Mouse (Mus musculus) embryonic stem cell, embryonic (primary cell): ENCODE data around the gene Shb.

ENCODE experiments used
- CTCF ChIA-PET, 4 experiments: fragments of 300-600 bp in 2 of 4; fragments of 350-600 bp in 2 of 4; sonication (Branson Sonifier 250); formaldehyde crosslinking; loops; one replicate each; lab custom pipeline; 2022; ENCODE audit warnings: inconsistent platforms in 2 of 4; lab: Charles Lee
- POLR2A ChIA-PET, 4 experiments: fragments of 300-600 bp in 2 of 4; fragments of 350-600 bp in 2 of 4; sonication (Branson Sonifier 250); formaldehyde crosslinking; loops; one replicate each; lab custom pipeline; 2022; ENCODE audit warnings: antibody characterized with exemption in 4 of 4, inconsistent platforms in 1 of 4; lab: Charles Lee

Gene Shb

DNA sequence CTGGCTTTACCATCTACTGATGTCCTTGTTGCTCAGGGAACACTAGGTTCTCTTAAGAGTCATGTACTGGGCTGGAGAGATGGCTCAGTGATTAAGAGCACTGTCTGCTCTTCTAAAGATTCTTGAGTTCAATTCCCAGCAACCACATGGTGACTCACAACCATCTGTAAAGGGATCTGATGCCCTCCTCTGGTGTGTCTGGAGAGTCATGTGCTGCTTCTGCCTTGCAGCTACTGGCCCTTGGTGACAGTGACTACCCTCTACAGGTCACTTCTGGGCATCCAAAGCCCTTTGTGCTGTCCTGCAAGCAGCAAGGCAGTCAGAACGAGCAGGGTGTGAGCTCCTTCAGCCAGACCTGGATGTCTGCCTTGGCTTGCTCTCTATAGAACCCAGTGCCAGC, 90.5 kb downstream of the Shb start:
- ChIA-PET POLR2A (interaction anchor here in 2 of 4 experiments (0.5 to 1.1 kb wide), 2 partner anchors 17 to 27 kb away, joined by 3 read pairs; no protein-coding TSS in a partner anchor), CTCF (interaction anchor here in 1 of 4 experiments (0.6 kb wide), 1 partner anchor 599 kb away, joined by 5 read pairs; no protein-coding TSS in a partner anchor)

DNA sequence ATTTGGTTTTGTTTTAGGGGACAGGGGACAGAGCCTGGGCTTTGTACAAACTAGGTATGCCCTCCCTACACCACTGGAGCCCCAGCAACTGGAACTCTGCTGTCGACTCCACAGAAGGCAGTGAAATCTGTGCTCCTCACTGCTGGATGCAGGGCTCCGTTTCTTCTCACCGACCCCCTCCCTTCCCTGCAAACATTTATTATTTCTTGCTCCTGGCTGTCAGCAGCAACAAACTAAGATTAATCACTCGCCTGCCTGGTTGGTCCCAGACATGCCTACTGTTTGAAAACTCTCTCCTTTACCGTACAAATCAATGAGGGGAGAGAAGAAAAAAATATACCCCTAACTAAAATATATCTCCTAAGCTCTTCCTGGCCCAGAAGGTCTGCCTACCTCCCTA, 93.0 kb downstream of the Shb start:
- POLR2A ChIA-PET, result interaction anchor here in 2 of 4 experiments (1.1 to 4.3 kb wide), 5 partner anchors 9 to 107 kb away, joined by 3 to 21 read pairs (median 4); no protein-coding TSS in a partner anchor
- CTCF ChIA-PET, result interaction anchor here in 1 of 4 experiments (2.1 kb wide), 1 partner anchor 12 kb away, joined by 6 read pairs; no protein-coding TSS in a partner anchor

DNA sequence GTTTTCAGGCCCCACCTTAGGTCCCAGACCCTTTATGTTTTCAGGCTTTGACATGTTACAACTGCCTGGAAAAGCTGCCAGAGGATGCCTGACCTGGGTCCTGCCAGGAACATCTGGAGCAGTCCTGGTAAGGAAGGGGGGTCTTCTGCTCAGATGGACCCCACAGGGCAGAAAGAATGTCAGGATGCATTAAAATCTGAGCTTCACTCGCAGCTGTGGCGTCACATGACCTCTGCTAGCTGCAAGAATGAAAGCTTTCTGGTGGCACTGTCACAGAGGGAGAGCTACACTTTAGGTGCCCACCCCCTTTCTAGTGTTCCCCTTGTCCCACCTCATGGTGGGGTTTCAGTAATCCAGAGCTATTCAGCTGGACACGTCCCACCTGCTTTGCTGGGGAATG, 95.3 kb downstream of the Shb start:
- ChIA-PET POLR2A (interaction anchor here in 3 of 4 experiments (0.7 to 4.3 kb wide), 15 partner anchors 10 to 76 kb away, joined by 3 to 21 read pairs (median 3); no protein-coding TSS in a partner anchor), CTCF (interaction anchor here in 2 of 4 experiments (0.7 to 1.4 kb wide), 2 partner anchors 10 to 436 kb away, joined by 3 to 5 read pairs (median 3); no protein-coding TSS in a partner anchor)

DNA sequence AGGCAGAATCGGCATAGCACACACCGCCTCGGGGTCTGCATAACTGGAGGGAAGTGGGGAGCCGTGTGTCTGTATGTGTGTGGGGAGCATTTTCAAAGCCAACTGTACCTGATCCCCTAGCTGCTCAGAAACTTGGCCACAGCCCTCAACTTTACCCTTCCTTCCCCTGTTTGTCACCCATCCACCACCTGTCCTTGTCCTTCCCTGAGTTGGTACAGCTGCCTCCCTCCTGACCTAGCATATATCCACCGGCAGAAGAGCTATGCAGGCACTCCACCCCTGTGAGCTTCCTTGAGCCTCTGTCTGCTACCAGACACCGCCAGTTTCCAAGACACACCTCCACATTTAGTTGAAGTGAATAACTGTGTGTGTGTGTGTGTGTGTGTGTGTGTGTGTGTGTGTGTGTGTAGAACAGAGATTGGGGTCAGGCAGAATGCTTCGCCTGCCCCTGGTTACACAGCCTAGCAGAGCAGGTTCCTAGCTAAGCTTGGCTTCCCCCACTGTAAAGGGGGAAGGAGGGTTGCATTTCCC, 95.8 kb downstream of the Shb start:
- POLR2A ChIA-PET, result interaction anchor here in 3 of 4 experiments (0.6 to 4.3 kb wide), 15 partner anchors 9 to 92 kb away, joined by 3 to 21 read pairs (median 3); no protein-coding TSS in a partner anchor

DNA sequence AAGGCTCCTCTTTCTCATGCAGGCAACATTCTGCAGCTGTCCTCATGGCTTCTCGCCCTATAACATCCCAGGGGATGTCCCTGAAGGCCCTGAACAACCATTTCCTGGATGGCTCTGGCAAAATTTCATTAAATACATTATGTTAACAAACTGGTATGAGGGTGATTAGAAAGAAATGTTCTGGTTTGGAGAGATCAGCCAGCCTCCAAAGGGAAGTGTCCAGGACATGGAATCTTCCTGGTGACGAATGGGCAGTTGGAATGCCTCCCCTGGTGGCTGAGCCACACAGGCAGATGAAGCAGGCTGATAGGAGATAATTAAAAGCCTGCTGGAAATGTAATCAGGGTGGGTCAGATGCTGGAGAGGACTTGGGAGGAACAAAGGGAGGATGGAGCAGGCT, 96.4 kb downstream of the Shb start:
- CTCF ChIA-PET, result interaction anchor here in 3 of 4 experiments (0.6 to 1.4 kb wide), 4 partner anchors 9 to 257 kb away, joined by 3 to 4 read pairs (median 3); no protein-coding TSS in a partner anchor
- POLR2A ChIA-PET, result interaction anchor here in 3 of 4 experiments (0.5 to 4.3 kb wide), 10 partner anchors 9 to 91 kb away, joined by 3 to 21 read pairs (median 4); partner anchors contain the start of gene Slc25a51 (in 1 of the 3)

More for the DNA sequence above, 95.8 kb downstream of the Shb start:
- CTCF ChIA-PET, result interaction anchor here in 3 of 4 experiments (0.6 to 1.4 kb wide), 5 partner anchors 9 to 437 kb away, joined by 3 to 5 read pairs (median 3); no protein-coding TSS in a partner anchor

DNA sequence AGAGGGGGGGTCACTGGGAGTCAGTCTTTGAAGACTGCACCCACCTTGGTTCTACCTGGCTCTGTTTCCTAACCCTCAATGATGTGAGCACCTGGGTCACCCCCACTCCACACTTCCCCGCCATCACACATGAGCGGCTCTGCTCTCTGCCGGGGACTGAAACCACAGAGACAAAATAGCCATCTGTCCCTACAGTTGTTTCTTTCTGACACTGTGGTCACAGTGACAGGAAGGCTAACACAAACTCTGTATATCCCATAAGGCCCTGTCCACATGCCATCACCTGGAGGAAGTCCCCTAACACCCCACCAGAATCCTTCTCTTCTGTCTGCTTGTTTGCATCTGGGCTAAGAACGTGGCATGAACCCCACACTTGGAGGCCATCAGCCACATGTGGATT, 97.6 kb downstream of the Shb start:
- POLR2A ChIA-PET, result interaction anchor here in 1 of 4 experiments (1.6 kb wide), 1 partner anchor 26 kb away, joined by 5 read pairs; the partner anchor contains the start of gene Slc25a51
- CTCF ChIA-PET, result interaction anchor here in 1 of 4 experiments (1.0 kb wide), 1 partner anchor 76 kb away, joined by 8 read pairs; no protein-coding TSS in a partner anchor

DNA sequence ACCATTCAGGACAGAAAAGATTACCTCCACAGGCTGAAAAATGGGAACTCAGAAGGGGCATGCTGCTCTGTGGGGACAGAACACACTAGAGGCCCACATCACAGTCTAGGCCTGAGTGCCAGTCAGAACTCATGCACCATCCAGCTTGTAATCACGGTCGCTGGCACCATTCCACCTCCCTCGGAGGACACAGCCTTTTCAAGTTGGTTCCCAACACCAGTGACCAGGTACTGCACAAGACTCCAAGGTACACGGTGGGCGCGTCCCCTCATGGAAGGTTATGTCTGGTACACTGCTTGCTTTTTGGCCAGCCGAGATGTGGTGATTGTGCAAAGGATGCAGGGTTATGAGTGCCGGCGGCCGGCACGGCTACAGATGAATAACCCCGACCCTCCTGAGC, 98.2 kb downstream of the Shb start:
- CTCF ChIA-PET, result interaction anchor here in 1 of 4 experiments (1.0 kb wide), 1 partner anchor 77 kb away, joined by 8 read pairs; no protein-coding TSS in a partner anchor
- POLR2A ChIA-PET, result interaction anchor here in 1 of 4 experiments (0.7 kb wide), 1 partner anchor 955 kb away, joined by 4 read pairs; no protein-coding TSS in a partner anchor

DNA sequence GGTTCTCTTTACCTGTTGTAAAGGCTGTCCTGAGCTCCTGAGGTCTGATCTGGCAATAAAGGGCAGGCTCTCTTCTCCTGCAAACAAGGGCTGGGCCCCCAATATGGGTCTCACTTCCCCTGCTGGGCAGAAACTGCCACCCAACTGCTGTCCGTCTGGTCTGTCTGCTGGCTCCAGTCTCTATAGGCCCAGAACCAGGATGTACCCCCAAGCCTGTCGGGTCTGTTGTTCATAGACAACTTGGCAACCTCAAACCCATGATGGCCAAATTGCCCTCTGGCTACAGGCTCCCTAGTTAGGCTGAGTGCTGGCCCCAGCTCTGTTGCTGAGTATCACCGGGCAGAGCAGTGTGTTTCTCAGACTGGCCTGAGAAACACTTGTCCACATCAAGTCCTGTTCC, 100.5 kb downstream of the Shb start:
- ChIA-PET POLR2A (no interaction called here), CTCF (no interaction called here)

DNA sequence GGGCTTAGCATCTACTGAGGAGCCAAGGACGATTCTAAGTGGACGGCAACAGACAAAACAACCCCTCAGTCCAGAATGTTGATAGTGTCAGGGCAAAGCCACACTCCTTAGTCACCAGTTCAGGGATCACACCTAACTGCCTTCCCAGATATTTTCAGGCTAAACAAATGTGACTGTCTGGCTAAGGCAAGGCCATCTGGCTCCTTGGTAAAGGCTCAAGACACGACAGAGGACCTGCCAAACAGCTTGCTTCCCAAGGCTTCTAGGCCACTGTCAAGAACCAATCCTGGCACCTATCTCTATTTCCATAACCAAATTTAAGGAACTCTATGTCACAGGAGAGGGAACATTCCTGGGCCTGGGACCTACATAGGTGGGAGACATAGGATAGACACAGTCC, 101.0 kb downstream of the Shb start:
- CTCF ChIA-PET, result no interaction called here
- POLR2A ChIA-PET, result no interaction called here

DNA sequence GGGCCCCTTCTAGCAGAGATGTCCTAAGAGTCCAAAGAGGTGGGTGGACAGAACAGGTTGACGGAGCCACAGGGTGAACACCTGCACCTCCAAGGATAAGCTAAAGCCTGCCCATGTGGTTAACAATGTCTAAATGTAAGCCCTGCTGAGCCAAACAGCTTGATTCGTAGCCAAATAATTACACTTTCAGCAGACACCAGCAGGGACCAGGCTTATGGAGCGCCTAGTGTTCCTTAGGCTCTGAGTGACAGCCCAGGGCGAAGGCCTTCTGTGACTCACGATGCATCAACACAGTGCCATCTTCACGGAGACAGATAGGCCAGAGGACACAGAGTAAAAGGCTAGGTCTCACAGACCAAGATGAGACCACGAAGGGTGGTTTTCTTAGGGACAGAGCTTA, 102.8 kb downstream of the Shb start:
- ChIA-PET CTCF (no interaction called here), POLR2A (interaction anchor here in 2 of 4 experiments (0.5 to 1.8 kb wide), 4 partner anchors 11 to 452 kb away, joined by 3 to 5 read pairs (median 3); no protein-coding TSS in a partner anchor)

DNA sequence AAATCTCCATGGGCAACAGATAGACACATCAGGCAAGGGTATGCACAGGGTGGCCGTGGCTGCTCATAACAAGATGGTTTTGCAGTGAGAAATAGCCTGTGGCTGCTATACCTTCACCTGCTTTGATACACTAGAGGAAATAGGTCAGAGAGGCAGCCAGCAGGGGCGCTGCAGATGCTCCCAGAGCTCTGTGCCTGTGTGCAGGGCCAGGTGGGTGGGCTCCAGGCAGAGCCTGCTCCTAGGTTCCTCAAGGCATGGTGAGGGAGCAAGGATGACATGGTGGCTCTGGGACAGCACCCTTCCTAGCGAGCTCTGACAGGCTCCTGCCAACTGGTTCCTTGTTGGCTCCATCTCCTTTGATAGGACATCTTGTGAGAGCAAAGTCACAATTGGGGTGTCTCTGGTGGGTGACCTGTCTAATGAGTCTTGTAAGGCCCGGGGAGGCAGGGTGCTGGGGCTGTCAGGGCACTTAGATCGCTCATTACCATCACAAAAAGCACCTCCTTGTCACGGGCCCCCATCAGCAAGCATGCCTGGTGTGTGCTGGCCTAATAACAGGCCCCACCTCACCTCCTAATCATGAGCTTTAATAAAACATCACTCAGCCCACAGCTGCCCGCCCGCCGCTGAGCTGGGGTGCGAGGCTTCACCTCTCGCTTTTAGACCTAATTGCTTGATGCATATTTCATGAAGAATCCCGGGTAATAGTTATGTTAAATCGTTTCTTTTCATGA, 105.4 kb downstream of the Shb start:
- CTCF ChIA-PET, result interaction anchor here (0.6 to 2.8 kb wide), 19 partner anchors 8 to 250 kb away, joined by 3 to 17 read pairs (median 4); no protein-coding TSS in a partner anchor
- POLR2A ChIA-PET, result interaction anchor here in 3 of 4 experiments (0.6 to 3.5 kb wide), 24 partner anchors 10 to 540 kb away, joined by 3 to 10 read pairs (median 4); partner anchors contain the start of gene Slc25a51 (in 1 of the 3)

DNA sequence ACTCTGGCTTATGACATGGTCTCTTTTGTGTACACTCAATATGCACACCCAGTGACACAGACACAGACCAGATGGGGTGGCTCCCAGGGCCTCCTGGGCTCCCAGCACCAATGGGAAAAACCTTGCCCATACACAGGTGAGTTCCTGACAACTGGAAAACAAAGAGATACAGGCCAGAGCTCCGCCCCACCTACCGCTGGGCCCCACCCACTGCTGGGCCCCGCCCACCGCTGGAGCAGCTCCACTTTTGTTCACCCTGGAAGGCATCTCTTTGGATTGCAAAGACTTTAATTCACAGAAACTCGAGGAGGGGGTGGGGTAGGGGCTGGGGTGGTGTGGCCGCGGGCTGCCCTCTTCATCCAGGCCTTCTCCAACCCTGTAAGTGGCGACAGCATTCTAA, 108.9 kb downstream of the Shb start:
- CTCF ChIA-PET, result interaction anchor here (0.6 to 1.4 kb wide), 12 partner anchors 68 to 1298 kb away, joined by 3 to 15 read pairs (median 3); no protein-coding TSS in a partner anchor
- POLR2A ChIA-PET, result interaction anchor here in 3 of 4 experiments (0.5 to 3.4 kb wide), 54 partner anchors 14 to 1007 kb away, joined by 3 to 34 read pairs (median 4); partner anchors contain the start of genes Slc25a51 (in 2 of the 3), Polr1e (in 1 of the 3), Shb (in 1 of the 3) and Trmt10b (in 1 of the 3)

DNA sequence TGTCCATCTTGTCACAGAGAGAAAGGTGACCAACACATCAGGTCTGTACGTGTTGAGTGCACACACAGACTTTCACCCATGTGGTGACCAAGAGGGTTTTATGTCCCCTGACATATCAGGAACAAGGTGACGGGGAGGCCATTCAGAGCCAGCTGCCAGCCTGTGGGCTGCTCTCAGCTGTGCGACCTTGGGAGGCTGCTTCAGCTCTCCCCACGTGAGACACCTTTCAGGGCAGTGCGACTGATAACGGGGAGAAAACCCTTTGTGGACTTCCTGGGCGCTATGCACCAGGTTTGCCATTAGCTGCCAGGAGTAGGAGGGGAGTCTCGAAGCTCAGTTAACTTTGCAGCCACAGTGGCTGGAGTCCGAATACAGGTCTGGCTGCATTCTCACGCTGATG, 109.6 kb downstream of the Shb start:
- ChIA-PET POLR2A (interaction anchor here (0.5 to 3.4 kb wide), 19 partner anchors 14 to 1441 kb away, joined by 3 to 34 read pairs (median 5); partner anchors contain the start of gene Slc25a51 (in 2 of the 4)), CTCF (interaction anchor here in 2 of 4 experiments (1.2 to 1.4 kb wide), 2 partner anchors 107 to 348 kb away, joined by 3 to 4 read pairs; no protein-coding TSS in a partner anchor)

DNA sequence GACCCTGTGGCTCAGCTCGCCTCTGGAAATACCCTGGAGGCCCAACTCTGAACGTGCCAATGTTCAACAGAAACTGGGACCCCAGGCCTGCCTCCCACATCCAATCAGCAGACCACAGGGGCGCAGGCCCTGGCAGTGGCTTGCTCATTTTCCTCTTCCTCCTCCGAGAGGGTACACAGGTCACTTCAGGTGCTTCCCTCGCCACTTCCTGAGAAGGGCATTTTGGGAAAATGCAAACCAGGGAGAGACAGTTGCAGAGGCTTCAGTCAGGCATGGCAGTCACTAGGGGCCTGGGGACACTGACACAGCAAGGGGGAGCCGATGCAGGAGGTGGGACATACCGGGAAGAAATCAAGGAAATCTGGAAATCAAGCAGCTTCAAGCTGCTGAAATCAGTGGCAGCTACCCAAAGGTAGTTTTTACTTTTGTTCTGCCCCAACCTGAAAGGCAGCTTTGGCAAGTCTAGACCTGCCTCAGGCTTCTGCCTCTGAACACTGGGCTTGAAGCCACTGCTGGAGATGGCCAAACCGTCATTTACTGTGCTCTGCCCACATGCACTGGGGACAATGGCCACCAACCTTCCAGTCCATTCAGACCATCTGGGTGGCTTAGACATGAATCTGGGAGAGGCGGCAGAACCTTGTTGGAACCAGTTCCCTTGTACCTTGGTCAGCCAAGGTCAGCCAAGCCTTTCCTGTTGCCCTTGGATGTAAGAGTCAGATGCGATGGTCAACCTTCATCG, 110.6 kb downstream of the Shb start:
- CTCF ChIA-PET, result interaction anchor here in 3 of 4 experiments (0.6 to 1.4 kb wide), 3 partner anchors 26 to 349 kb away, joined by 4 to 7 read pairs (median 4); no protein-coding TSS in a partner anchor
- POLR2A ChIA-PET, result interaction anchor here in 2 of 4 experiments (0.8 to 3.2 kb wide), 8 partner anchors 10 to 349 kb away, joined by 3 to 16 read pairs (median 5); partner anchors contain the start of gene Slc25a51 (in 1 of the 2)

DNA sequence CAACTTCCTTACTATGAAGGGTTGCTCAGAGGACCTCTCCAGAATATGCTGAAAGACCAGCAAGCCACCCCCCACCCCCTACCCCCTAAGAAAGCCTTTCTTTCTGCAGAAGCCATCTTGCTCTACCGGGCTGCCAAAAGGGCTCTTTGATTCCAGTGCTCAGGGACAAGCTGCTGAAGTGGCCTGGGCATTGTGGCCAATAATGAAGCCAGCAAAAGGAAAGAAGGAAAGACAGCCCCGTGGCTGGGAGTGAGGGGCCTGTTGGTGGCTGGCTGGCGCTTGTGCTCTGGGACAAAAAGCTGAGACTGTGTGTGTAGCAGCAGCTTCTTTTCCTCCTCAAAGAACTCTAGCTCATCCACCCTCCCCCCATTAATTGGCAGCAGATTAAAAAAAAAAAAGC, 111.5 kb downstream of the Shb start:
- ChIA-PET POLR2A (interaction anchor here (0.6 to 1.5 kb wide), 9 partner anchors 9 to 164 kb away, joined by 3 to 6 read pairs (median 3); partner anchors contain the start of gene Slc25a51 (in 2 of the 4)), CTCF (interaction anchor here in 3 of 4 experiments (0.6 to 0.9 kb wide), 4 partner anchors 87 to 936 kb away, joined by 3 to 13 read pairs (median 3); no protein-coding TSS in a partner anchor)

DNA sequence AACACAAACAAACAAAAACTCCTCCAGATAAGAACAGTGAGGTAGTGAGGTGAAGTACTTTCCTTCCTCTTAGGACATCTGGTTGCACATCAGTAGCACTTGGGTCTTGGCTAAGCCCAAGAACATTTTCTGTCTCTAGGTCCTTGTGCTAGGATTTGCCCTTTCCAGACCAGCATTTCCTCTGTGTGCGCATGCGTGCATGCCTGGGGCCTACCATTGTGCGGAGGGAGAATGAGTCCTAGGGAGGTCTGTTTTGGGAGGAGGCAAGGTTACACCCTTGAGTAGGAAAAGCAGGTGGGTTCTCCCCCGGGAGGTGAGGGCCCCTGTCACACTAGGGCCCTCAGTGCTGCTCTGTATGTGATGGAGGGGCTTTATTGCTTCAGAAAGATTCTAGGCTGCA, 113.2 kb downstream of the Shb start:
- POLR2A ChIA-PET, result interaction anchor here in 2 of 4 experiments (0.7 to 1.7 kb wide), 6 partner anchors 18 to 351 kb away, joined by 3 to 11 read pairs (median 4); no protein-coding TSS in a partner anchor
- CTCF ChIA-PET, result interaction anchor here (0.7 to 2.1 kb wide), 29 partner anchors 8 to 1399 kb away, joined by 3 to 22 read pairs (median 4); partner anchors contain the start of gene Slc25a51 (in 1 of the 4)
